Mouse (Mus musculus) ovary, postnatal 10 days (tissue): ENCODE results near the gene Itfg1.
A peak's percentile ranks its signal among the peaks of the same experiment; 100 is the strongest.
"Not testable (repeated sequence)": the region's sequence is repeated elsewhere in the genome, so short reads cannot be mapped to it uniquely, and the experiment has no call there.

Experiments used
- DNase-seq: peaks from one replicate; pipeline ENCODE4 v3.0.0; 2022; ENCODE audit warnings: low spot score

The Itfg1 gene

DNA sequence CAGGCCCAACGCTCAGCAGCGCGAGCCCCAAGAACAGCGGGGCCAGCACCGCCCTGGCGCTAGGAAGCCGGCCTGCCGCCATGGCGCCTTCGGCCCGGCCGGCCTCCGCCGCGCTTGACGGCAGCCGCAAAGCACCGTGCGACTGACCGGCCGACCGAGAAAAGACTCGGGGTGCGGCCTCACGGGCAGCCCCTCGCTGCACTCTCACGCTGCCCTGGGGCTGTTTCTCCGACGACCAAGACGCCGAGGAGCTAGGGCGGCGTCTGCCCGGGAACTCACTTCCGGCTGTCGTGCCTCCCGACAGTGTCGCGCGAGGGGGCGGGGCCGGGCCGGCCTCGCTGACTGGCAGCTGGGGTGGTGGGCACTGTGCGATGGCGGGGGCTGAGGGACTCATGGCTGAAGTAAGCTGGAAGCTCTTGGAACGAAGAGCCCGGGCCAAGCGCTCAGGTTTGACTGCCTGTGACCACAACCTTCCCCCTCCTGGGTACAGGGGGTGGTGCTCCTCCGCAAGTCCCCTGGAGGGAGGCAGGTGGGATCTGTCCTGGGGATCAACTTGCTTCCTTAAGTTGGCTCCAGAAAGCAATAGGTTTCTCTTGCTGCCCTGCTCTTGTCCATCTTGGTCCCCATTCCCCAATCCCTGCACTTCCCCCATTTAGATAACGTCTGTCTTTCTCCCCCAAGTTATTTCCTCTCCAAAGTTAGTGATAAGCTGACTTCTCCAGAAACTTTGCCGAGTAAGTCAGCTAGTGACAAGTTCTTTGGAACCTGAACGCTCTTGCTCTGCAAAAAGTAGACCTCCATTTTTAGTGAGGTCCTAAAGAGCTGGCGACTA is at the start of gene Itfg1, which contains the start of gene Phkb:
Gene Itfg1 (minus strand): TSS at position 265 of the 832 bp plus-strand sequence.
Gene Phkb (plus strand): TSS at position 303 of the 832 bp plus-strand sequence.
- peak; percentile 91 for DNase-seq

DNA sequence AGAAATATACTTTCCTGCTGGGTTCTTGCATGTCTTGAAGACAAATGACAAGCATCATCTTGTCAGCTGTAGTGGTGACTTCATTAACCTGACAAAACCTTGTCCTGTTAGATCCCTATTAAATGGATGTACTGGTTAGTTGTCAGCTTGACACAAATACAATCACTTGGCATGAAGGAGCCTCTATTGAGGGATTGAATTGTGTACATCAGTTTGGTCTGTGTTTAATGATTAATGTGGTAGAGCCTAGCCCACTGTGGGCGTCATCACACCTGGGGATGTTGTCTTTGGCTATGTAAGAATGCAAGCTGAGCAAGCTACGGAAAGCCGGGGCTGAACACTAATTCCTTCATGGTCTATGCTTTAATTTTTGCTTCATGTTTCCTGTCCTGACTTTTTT is 44.1 kb upstream of the Itfg1 start:
- no peak for DNase-seq

DNA sequence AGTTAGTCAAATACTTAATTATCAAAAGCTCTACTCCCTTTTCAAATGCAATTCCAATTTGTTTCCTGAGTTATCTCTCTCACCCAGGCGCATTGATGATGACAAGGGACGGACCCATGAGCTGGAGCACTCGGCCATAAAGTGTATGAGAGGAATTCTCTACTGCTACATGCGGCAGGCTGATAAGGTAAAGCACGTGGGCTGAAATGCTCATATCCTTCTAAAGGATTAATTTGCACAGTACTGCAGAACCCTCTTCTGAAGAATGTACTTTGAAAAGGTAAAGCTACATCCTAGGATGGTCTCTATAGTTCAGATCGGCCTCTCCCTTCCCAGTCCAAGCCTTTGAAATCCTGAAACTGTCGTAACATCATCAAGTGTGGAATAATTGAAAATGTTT is 38.9 kb upstream of the Itfg1 start:
- no peak for DNase-seq

- no peak for DNase-seq
Measured at GRCm38 (mm10) chr8:85877976-85878375, 37.3 kb upstream of the Itfg1 start.

DNA sequence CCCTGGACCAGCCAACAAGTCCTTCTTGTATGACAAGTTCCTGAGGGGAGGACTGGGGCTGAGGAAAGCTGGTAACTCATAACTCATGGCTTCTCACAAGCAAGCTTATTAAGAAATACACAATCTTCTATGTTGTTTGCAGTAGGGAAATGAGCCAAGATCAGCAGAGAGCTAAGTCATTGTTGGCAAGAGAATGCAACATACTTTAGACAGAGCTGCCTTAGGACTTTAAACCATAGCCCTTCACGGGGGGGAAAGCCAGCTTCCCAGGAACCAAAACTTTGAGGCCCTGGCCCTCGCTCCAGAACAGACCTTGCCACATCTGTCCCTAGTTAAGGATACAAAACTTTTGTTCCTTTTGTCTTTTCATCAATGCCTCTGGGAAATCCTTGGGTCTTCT is 30.9 kb upstream of the Itfg1 start:
- DNase-seq, result no peak

GRCm38 (mm10) chr8:85862381-85862780 is 21.7 kb upstream of the Itfg1 start:
- DNase-seq, result no peak

DNA sequence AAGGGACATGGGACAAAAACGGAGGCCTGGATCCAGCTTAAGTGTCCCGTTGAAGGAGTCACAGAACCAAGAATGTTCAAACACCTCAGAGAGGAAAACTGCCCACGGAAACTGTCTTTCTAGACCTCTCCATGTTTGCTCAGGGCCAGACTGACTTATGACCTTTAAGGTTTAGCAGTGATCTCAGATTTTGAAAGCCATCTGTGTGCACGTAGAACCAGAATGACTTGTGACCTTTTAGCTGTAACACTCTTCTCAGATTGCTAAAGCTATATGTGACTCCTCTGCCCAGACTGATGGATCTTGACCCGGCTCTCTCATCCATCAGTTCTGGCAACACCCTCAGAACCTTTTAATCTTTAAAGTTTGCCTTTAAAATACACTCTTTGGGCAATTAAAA is 19.9 kb upstream of the Itfg1 start:
- DNase-seq, result no peak

DNA sequence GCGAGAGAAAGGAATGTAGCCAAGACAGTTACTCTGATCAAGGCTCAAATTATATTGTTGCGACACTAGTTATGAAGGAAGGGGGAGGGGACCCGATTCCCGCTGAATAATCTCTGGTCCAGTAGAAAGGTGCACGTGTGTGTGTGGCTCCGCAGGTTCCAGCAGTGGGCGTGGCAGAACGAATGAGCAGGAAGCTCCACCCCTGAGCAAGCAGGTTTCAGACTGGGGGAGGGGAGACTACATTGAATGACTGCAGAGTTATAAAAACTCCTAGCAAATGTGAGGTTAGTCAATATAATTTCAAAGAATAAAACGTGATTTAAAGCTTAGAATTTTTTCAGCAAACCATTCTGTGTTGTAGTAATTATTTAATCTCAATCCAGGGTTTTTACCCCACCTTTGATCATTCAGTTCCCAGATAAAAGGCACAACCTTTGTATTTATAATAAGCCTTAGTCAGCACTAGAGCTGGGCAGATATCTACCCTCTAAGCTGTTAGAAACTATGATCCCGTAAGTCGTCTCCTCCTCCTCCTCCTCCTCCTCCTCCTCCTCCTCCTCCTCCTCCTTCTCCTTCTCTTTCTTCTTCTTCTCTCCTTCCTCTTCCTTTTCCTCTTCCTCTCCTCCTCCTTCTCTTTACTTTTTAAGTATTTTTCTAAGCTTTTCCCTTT is 16.6 kb upstream of the Itfg1 start:
- DNase-seq, result not testable (repeated sequence)

GRCm38 (mm10) chr8:85854220-85855123 is 13.8 kb upstream of the Itfg1 start:
- DNase-seq, result no peak

GRCm38 (mm10) chr8:85845887-85846286 is 5.2 kb upstream of the Itfg1 start:
- no peak for DNase-seq

DNA sequence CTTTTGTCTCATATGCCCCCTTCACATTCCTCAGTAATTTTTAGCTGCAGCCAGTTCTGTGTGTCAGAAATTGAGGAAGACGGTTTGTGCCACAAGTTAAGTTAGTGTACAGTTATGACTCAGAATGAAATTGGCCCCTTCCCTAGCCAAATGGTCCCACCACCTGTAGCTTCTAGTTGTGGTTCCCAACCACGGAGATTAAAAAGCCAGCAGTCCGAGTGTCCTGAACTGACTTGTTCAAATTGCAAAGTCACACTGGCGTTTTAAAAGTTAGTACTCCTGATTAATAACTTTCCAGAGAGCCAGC is 721 bp upstream of the Itfg1 start:
- DNase-seq, result no peak

GRCm38 (mm10) chr8:85839916-85840656 is 635 bp downstream of the Itfg1 start:
- no peak for DNase-seq

GRCm38 (mm10) chr8:85813621-85814020 is 27.1 kb downstream of the Itfg1 start:
- DNase-seq, result no peak

DNA sequence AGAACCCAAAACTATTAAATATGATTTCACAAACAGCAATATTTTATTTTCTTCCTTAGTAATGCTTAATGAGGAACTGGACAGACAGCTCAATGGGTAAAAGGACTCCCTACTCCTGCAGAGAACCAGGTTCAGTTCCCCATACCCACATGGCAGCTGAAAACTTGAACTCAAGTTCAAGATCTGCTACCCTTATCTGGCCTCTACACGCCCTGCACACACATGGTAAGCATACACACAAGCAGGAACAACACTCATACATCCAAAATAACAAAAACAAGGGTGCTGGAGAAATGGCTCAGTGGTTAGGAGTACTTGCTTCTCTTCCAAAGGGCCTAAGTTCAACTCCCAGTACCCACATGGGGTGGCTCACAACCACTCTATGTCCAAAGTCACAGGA is 39.3 kb downstream of the Itfg1 start:
- no peak for DNase-seq

- DNase-seq, result no peak
Measured at GRCm38 (mm10) chr8:85800164-85800563, 40.6 kb downstream of the Itfg1 start.

- not testable (repeated sequence) for DNase-seq
Measured at GRCm38 (mm10) chr8:85796392-85796791, 44.3 kb downstream of the Itfg1 start.

- DNase-seq, result no peak
Measured at GRCm38 (mm10) chr8:85788341-85788740, 52.4 kb downstream of the Itfg1 start.

DNA sequence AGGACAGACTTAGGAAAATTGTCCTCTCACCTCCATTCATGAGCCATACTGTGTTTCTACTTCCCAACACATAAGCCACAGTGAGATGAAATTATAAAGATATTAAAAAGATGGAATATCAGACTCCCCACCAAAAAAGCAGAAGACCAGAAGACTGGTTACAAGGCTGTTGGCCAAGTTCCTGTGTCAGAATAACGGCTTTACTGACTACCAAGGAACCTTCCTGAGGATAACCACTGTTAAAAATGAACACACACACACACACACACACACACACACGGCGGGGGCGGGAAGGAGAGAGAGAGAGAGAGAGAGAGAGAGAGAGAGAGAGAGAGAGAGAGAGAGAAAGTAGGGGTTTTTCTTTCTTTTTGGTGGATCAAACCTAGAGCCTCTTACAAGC is 52.8 kb downstream of the Itfg1 start:
- no peak for DNase-seq

DNA sequence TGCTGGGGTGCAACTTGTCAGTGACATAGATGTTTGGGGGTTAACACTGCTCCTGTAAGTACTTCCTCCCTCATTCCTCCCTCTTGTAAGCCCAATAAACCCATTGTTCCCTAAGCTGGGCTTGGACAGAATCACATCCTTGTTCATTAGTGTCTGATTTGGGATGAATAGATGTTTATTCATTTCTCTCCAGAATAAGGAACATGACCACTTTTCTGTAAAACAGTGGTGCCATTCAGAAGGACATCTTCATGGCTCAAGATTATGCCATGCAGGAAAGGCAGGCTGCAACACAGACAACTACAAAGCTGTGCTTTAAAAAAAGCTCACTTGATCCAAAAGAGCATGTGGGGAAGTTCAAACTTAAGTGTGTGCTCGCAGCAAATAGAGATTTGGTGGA is 55.2 kb downstream of the Itfg1 start:
- no peak for DNase-seq

DNA sequence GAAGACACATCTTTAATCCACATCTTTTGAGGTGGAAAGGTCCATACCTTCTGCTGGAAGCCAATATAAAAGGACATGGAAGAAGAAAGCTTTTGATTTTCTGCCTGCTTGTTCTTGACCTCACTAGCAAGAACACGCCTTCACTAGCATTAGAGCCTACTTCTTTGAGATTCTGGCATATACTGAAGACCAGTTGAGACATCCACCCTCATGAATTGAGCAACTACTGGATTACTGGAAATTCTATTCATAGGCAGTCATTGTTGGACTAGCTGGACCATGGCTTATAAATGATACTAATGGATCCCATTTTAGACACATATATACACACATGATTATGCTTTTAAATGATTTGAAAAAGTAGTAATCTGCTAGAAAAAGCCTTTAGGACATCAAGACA is 56.9 kb downstream of the Itfg1 start:
- DNase-seq, result no peak

GRCm38 (mm10) chr8:85780091-85780490 is 60.6 kb downstream of the Itfg1 start:
- no peak for DNase-seq

- DNase-seq, result no peak
Measured at GRCm38 (mm10) chr8:85745053-85745452, 95.7 kb downstream of the Itfg1 start.
